Mouse (Mus musculus): ENCODE results near the gene Cops4.

Gene Cops4

DNA sequence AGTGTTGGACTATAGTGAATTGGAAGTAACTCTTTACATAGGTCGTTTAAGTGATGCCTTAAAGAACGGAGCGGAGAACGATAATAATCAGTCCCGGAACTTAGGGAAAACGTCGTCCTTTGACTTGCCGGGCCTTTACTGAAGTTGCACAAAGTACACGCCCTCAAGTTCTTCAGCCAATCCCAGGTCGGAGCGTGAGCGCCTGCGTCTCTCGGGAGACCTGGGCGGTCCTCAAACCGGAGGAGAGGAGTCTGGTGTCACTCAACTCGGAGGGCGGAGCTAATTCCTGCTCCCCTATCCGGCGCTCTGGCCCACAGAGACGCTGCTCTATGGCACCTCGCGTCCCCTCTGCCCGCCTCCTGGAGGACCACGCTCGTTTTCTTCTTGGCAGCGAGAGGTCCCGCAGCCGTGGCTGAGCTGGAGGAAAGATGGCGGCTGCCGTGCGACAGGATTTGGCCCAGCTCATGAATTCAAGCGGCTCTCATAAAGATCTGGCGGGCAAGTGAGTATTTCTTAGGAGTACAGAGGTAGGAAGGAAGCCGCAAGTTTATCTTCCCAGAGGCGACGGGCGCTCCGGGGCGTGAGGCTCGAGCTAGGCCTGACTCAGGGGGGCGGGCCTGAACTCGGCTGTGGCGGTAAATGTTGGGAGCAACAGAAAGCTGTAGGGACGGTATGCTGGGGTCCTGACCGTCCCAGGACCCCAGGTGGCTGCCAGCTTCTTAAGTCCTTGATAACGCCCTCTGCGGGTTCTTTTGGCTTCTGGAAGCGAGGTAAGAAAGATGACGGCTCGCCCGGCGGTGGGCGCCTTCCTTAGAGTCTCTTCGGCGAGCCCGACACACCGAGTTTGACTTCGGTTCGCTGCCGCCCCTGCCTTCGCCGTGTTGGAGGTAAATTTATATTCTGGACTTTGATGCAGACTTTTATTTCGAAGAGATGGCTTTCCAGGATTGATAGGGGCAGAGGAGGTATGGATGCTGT lies at the start of gene Cops4:
TSS of gene Cops4 (plus strand) at position 261 of the 978 bp plus-strand sequence.
- peak; percentile 91 to 97 for DNase-seq (ENCODE audit: low spot score in 2 of 2)

DNA sequence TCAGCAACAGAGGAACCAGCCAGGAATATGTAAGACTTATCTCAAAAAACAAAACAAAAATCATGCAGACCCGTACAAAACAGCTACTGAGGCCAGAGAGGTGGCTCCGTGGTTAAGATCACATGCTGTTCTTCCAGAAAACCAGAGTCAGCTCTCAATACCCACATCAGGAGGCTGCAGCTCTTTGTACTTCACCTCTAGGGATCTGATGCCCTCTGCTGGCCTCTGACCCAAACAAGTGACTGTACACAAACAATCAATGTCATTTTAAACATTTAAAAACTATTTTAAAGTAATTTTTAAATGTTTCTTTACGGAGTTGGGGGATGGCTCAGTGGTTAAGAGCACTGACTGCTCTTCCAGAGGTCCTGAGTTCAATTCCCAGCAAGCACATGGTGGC lies 41.8 kb upstream of the Cops4 start:
- no peak for DNase-seq (ENCODE audit: low spot score in 2 of 2)

DNA sequence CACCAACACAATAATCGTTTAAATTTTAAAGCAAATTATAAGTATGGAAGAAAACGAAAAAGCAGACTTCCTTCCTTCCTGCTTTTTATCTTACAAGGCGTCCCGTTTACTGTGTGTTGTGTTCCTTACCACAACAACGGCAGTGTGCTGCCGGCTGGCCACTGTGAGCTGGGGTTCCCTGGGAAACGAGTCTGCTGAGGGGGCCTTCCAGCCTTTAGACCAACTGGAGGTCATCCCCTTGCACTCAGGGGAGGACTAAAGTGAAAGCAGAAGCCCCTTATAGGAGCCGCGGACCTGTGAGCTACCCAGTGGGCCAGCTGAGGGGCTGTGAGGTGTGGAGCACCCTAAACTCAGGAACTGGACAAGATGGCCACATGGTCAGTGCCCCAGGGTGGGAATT lies 40.5 kb upstream of the Cops4 start:
- no peak for DNase-seq (ENCODE audit: low spot score in 2 of 2)

DNA sequence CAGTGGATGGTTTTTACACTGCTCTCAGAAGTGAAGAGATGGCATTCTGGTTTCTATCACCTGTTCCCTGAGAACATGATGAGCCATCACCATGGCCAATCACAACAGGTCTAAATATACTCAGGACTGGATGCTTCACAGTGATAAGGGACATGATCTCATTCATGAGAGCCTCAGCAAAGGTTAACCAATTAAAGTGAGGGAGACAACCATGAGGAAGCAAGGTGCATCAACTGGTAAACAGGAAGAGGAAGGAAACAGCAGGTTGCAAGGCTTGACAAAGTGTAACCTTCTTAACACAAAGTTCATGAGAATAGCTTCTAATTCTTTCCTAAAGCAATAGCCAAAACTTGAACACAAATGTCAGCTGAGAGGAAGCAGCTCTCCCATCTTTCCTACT lies 34.5 kb upstream of the Cops4 start:
- DNase-seq (ENCODE audit: low spot score in 2 of 2), result no peak

DNA sequence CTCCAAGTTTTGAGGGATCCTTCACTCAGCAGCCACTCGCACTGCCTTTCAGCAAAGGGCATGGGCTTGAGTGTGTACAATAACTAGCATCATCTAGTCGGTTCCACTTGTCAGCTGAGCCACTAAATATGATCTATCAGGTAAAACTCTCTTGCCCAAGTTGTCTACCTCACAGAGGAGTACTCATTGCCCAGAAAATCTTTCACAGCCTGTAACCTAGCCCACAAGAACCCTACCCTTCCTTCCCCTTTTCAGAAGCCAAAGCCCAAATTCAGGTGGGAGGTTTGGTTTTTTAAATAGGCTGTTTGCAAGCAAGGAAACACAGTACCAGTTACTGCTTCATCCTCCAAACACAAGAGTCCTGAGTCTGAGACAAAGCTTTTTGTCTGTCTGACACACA lies 31.0 kb upstream of the Cops4 start:
- no peak for DNase-seq (ENCODE audit: low spot score in 2 of 2)

DNA sequence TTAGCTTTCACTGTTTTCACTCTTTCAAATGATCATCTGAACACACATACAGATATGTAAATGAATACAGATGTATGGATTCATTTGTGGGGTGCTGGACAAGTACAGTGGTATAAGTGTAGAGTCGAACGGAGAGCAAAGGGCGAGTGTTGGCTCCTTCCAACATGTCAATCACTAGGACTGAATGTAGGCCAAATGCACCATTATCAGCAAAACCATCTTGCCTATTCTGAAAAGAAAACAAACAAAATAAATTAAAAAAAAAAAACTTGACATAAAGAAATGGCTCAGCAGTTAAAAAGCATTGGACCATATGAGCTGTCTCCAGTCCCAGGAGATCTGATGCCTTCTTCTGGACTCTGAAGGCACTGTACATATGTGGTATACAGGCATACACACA lies 29.9 kb upstream of the Cops4 start:
- DNase-seq (ENCODE audit: low spot score in 2 of 2), result no peak

DNA sequence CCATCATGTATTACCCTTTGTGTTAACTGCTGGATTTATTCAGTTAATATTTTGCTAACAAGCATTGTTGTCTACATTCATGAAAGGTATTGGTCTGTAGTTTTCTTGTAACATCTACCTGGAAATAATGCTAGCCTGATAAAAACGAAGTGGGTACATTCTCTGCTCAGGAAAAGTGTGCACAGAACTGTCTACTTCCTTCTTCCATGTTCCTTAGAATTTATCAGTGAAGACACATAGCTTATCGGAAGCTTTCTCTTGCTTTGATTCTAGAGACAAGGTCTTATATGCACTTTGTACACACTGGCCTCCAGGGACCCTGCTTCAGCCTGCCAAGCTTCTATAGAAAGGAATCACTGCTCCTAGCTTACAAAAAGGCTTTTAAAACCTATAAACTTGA lies 28.8 kb upstream of the Cops4 start:
- no peak for DNase-seq (ENCODE audit: low spot score in 2 of 2)

DNA sequence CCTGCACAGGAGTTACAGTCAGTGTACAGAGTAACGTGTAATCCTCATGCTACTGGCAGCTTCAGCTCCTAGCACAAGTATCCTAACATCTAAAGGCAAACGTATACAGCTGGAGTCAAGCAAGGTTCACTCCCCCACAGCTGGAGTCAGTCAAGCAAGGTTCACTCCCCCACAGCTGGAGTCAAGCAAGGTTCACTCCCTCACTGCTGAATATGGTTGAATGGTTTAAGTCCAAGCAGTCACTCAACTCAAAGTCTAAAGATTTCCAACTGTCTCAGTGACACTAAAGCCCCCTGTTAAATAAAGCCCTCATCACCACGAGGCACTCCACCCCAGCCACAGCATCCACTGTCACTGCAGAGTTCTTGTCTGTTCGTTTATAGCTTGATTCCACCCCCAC lies 26.4 kb upstream of the Cops4 start:
- DNase-seq (ENCODE audit: low spot score in 2 of 2), result no peak

DNA sequence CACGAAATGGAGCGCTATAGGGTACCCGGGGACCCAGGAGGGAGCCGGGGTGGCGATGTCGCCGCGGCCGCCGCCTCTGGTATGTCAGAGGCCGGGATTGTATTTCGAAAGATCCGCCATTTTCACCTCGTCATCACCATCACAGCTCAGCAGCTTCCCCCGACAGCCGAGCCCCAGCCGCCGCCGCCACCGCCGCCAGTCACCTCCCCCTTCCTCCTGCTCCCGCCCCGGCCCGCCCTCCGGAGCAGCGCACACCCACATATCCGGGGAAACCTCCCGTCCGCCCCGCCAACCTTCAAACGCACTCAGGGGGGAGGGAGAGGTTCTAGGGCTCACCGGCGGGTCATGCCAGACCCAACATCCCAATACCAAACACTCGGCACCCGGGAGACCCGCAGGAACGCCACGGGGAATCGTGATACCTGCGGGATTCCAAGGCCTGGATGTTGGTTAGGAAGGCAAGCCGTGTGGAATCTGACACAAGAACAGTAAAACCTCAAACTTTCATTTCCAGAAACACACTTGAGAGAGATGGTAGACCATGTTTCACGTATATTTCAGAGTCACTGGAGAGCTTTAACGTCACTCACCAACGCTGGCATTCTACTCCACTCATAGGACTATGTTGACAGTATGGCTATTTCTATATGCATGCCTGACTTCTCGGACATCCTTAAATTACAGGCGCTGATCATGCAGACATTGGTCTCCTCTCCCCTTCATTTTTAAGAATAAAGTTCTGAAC lies 19.5 kb upstream of the Cops4 start:
- peak; percentile 60 to 82 for DNase-seq (ENCODE audit: low spot score in 2 of 2)

DNA sequence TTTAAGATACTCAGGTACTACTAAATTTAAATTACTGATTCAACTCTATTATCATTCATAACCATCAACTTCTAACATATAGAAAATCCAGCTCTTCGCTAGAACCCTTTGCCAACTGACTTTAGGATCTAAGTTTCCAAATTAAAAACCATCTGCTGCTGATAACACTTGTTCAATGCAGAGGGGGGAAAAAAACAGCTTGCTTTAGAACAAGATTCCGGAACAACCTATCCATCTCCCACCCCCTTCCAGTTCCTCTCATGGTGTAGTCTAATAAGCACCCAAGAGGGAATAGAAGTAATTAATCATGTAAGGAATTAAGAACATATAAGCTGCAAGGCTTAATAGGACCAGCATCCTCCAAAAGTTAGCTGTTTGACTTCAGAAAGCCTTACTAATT lies 18.9 kb upstream of the Cops4 start:
- no peak for DNase-seq (ENCODE audit: low spot score in 2 of 2)

DNA sequence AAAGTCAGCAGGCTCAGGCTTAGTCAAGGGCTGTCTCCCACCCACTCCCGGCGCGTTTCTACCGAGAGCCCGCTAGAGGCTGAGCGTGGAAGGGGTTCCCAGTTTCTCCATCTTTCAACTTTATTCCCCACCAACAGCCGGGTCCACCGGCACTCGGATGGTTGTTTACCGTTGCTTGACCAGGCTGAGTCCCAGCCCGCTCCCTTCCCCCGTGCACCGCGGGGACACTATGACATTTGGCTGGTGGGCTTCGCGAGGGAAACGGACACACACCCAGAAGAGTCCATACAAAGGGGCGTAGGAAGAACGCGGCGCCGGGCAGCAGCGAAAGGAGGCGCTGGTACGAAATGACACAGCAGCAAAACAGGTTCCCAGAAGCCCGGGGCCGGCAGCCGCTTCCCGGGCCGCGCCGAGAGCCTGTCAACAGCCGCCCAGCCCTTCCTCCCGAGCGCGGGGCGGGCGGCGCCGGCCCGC lies 18.2 kb upstream of the Cops4 start:
- peak; percentile 21 to 26 for DNase-seq (ENCODE audit: low spot score in 2 of 2)

DNA sequence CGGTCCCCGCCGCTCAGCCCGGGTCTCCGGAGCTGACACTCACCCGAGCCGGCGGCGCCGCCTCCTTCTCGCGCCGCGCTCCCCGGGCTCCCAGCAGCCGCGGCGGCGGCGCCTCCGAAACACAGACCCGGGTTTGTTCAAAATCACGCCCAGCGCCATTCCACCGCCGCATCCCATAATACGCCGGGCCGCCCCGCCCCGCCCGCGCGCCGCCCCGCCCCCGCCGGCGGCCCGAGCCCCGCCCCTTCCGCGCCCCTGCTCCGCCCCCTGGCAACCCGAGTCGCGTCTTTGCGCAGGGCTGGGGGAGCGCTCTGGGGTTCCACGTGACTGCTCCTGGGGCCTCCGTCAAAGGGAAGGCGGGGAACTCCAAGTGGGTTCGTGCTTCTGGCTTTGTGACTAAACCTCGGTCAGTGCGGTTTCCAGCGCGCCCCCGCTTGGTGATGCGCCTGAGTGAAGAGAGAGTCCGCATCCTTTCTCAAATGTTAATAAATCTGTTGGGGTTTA lies 17.6 kb upstream of the Cops4 start, which contains the start of gene Lin54:
TSS of gene Lin54 (minus strand) at position 182 of the 504 bp plus-strand sequence.
- DNase-seq (ENCODE audit: low spot score in 2 of 2), result peak; percentile 74 to 87

DNA sequence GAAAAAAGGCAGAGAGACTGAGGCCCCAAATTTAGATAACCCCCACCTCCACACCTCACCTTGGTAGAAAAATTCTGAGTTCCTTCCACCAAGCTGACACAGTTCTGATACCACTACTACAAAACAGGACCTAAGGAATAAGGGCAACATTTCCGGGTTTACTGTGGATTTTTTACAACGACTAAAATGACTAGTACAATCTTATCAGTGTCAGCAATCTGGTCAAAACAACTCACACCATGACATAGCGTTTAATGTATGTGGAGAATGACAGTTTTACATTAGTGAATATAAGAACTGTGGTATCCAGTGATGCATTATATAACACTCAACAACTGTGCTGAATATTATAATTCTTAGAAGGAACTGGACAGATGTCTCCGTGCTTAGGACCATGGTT lies 16.8 kb upstream of the Cops4 start:
- DNase-seq (ENCODE audit: low spot score in 2 of 2), result no peak

DNA sequence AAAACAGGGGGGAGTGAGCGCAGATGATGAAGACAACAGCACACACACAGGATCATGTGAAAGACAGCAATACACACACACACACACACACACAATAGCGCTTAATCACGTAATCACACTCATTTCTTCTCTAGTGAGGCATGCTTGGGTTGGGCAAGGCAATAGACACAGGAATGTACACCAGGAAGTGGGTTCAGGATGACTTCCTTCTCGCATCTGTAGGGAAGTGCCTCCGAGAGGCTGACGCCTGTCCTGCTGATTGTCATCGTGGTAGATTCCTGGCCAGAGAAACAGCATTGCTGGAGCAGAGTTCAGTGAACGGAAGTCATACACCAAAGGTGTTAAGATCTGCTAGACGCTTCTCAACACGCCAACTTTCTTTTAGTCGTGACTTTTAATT lies 8.9 kb upstream of the Cops4 start:
- DNase-seq (ENCODE audit: low spot score in 2 of 2), result no peak

DNA sequence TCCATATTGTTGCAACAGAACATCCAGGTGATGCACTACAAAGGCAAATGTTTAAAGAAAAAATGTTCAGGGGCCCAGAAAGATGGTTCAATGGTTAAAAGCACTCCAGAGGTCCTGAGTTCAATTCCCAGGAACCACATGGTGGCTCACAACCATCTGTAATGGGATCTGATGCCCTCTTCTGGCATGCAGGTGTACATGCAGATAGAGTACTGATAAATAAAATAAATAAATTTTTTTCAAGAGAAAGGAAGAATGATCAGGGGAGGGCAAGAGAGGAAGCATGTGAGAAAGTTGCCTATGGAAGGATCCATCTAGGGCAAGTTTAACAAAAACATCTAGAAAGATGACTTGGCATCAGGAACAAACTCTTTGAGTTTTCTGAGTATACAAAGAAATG lies 5.5 kb upstream of the Cops4 start:
- no peak for DNase-seq (ENCODE audit: low spot score in 2 of 2)

DNA sequence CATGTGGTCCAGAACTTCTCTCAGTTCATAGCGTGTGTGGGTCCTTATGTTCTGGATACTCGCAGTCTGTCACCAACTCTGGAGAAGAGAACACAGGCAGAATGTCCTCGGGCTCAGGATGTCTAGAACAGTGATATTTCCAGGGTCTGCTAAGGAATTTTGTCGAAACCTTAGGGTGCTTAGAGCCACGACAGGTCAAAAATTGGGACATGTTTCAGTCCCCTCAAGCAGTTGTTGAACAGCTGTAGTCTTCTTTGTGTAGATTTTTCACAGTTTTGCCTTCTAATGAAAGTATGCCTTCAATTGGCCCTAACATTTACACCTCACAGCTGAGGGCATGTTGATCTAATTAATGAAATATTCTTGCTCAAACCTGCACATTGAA lies 910 bp downstream of the Cops4 start:
- DNase-seq (ENCODE audit: low spot score in 2 of 2), result no peak

DNA sequence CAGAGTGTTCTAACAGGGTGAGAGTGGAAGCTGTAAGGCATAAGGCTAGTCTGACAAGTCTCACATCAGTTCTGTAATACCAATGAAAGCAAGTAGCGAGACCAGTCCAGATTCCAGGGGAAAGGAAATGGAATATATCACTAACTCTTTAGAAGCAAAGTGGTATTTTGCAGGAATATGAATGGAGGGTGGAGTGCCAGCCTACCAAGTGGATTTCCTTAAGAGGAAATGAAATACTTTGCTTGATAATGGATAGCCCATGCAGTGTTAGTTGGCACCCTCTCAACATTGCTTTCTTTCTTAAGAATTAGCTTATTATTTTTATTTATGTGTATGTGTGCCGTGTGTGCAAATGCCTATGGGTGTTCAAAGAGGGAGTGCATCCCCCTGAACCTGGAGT lies 2.1 kb downstream of the Cops4 start:
- DNase-seq (ENCODE audit: low spot score in 2 of 2), result no peak

DNA sequence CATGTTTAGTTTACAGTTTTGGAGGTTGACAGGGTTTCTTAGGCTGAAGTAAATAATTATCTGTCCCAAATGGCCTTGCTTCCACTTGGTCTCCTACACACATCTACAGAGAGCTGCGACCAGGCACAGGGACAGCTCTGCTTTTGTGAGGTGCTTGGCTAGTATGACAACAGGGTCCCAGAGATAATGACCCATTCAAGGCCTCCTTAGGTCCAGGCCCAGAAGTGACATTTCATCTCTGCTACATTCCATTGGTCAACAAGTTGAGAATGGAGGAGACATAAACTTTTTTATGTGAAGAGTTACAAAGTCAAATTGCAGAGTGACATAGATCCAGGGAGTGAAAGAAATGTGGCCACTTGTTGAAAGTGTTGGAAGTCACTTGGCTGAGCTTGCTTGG lies 5.2 kb downstream of the Cops4 start:
- DNase-seq (ENCODE audit: low spot score in 2 of 2), result no peak

DNA sequence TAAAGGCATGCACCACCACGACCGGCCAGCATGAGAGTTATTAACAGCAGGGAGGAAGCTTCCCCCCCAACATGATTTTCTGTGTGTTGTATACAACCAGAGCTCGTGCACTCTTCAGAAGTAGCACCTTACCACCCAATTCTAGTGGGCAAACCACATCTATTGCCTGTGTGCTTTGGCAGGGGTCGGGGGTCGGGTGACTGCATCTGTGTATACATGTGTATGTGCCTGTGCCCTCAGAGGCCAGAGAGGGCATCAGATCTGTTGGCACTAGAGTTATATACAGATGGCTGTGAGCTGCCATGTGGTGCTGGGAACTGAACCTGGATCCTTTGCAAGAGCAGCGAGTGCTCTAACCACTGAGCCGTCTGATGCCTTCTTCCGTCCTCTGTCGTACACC lies 6.8 kb downstream of the Cops4 start:
- DNase-seq (ENCODE audit: low spot score in 2 of 2), result no peak

DNA sequence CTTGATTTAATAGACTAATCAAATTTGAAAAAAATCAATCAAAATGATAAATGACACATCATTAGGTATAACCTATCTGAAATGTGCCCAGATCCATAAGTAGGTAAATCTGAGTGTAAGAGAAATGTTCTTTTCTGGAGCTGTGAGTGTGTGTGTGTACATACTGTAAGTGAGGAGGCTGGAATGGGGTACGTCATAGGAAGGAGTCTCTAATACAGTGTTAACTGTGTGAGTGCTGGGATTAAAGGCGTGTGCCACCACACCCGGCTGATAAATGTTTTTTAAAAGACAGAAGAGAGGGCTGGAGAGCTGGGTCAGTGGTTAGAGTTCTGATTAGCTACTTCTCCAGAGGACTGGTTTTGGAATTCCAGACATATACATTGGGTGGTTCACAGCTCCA lies 7.5 kb downstream of the Cops4 start:
- DNase-seq (ENCODE audit: low spot score in 2 of 2), result no peak

DNA sequence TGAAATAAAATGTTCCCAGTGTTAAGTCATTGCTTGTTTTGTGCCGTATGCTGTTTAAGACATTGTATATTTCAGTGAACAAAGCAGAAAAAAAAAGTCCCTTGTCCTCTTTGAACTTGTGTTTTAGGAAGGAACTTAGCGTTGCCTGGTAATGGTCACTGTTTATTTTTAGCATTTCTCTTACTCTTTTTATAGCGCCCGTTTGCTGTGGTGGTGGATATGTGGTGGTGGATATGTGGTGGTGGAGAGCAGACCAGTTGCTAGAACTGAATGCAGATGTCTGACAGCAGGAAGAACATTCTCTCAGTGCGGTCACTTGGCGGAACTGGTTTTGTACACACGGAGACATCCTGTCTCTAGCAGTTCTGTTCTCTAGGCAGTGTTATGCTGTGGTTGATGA lies 8.1 kb downstream of the Cops4 start:
- DNase-seq (ENCODE audit: low spot score in 2 of 2), result peak in 1 of 2 experiments; percentile 10

DNA sequence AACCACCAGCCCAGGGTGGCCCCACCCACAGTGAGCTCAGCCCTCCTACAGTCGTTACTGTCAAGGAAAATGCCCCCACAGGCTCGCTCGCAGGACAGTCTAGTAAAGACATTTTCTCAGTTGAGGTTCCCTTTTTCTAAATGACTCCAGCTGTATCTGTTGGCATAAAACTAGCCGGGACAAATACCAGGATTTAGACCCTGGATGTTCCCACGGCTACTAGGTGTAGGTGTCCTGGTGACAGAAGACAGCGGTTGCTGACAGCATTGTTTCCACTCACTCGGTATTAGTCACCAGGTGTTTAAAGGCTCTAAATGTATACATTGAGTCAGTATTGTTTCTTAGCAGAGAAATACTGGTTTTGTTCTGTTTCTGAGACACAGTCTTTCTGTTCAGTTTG lies 17.7 kb downstream of the Cops4 start:
- no peak for DNase-seq (ENCODE audit: low spot score in 2 of 2)

DNA sequence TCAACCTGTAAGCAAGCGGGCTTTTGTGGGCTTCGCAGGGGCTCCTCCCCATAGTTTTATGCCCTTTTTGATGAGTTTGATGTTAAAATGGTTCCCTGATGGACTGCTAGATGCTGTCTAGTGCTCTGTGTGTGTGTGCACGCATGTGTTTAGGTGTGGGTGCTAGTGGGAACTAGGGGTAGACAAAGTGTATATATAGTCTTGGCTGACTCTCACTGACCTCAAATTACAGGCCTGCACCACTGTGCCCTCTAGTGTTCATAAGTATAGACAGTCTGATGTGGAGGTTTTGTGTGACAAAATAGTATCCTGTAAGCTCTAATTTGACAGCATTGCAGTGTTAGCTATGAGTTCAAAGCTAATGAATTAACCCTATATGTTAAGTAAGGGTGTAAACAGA lies 18.5 kb downstream of the Cops4 start:
- no peak for DNase-seq (ENCODE audit: low spot score in 2 of 2)
